Mouse (Mus musculus): Measurements from ENCODE around the gene Ube2j2. TPM values are rescaled to one million over a fixed set of nuclear protein-coding genes. Genes with fewer than 3 reads are reported as not detected.

Gene Ube2j2
- polyA plus RNA-seq, 1 experiment from 2014 or later: 146 TPM

Small RNAs within 50 kb of the gene (microRNA-seq; reads per million reads assigned to microRNA genes)
- not detected for gene Gm22991

Other genes with a start within 250 kb of the Ube2j2 start
- gene Fndc10, start 249.5 kb upstream of the Ube2j2 start, polyA plus RNA-seq (2016; fragmentation: Nextera tagmentation; extraction: Ambion mirVana): 1.5 and 1.8 TPM in 2 replicates
- 158 and 167 TPM in 2 replicates for gene Ssu72, start 239.0 kb upstream of the Ube2j2 start, polyA plus RNA-seq (2016; fragmentation: Nextera tagmentation; extraction: Ambion mirVana)
- gene Tmem240, start 209.0 kb upstream of the Ube2j2 start, polyA plus RNA-seq (2016; fragmentation: Nextera tagmentation; extraction: Ambion mirVana): 0.53 and 0.79 TPM in 2 replicates
- 132 and 137 TPM in 2 replicates for gene Atad3a, start 182.7 kb upstream of the Ube2j2 start, polyA plus RNA-seq (2016; fragmentation: Nextera tagmentation; extraction: Ambion mirVana)
- 8.6 and 9.3 TPM in 2 replicates for gene Vwa1, start 169.1 kb upstream of the Ube2j2 start, polyA plus RNA-seq (2016; fragmentation: Nextera tagmentation; extraction: Ambion mirVana)
- 0.59 and 0.61 TPM in 2 replicates for gene Tmem88b, start 158.0 kb upstream of the Ube2j2 start, polyA plus RNA-seq (2016; fragmentation: Nextera tagmentation; extraction: Ambion mirVana)
- gene Ankrd65, start 153.4 kb upstream of the Ube2j2 start, polyA plus RNA-seq (2016; fragmentation: Nextera tagmentation; extraction: Ambion mirVana): 0.20 TPM in 1 of 2 replicates, not detected in the other
- 254 and 259 TPM in 2 replicates for gene Mrpl20, start 141.0 kb upstream of the Ube2j2 start, polyA plus RNA-seq (2016; fragmentation: Nextera tagmentation; extraction: Ambion mirVana)
- gene Ccnl2, start 131.3 kb upstream of the Ube2j2 start, polyA plus RNA-seq (2016; fragmentation: Nextera tagmentation; extraction: Ambion mirVana): 179 and 187 TPM in 2 replicates
- gene Aurkaip1, start 112.6 kb upstream of the Ube2j2 start, polyA plus RNA-seq (2016; fragmentation: Nextera tagmentation; extraction: Ambion mirVana): 170 and 178 TPM in 2 replicates
- 43.6 and 43.9 TPM in 2 replicates for gene Mxra8, start 104.2 kb upstream of the Ube2j2 start, polyA plus RNA-seq (2016; fragmentation: Nextera tagmentation; extraction: Ambion mirVana)
- 4.3 and 5.0 TPM in 2 replicates for gene Dvl1, start 96.4 kb upstream of the Ube2j2 start, polyA plus RNA-seq (2016; fragmentation: Nextera tagmentation; extraction: Ambion mirVana)
- 0.29 and 0.43 TPM in 2 replicates for gene Tas1r3, start 80.5 kb upstream of the Ube2j2 start, polyA plus RNA-seq (2016; fragmentation: Nextera tagmentation; extraction: Ambion mirVana)
- gene Cptp, start 74.4 kb upstream of the Ube2j2 start, polyA plus RNA-seq (2016; fragmentation: Nextera tagmentation; extraction: Ambion mirVana): 18.6 and 19.4 TPM in 2 replicates
- 97.9 and 109 TPM in 2 replicates for gene Ints11, start 74.3 kb upstream of the Ube2j2 start, polyA plus RNA-seq (2016; fragmentation: Nextera tagmentation; extraction: Ambion mirVana)
- 50.1 and 52.7 TPM in 2 replicates for gene Pusl1, start 52.0 kb upstream of the Ube2j2 start, polyA plus RNA-seq (2016; fragmentation: Nextera tagmentation; extraction: Ambion mirVana)
- 24.1 and 28.0 TPM in 2 replicates for gene Acap3, start 52.0 kb upstream of the Ube2j2 start, polyA plus RNA-seq (2016; fragmentation: Nextera tagmentation; extraction: Ambion mirVana)
- 22.7 and 23.6 TPM in 2 replicates for gene C1qtnf12, start 18.5 kb downstream of the Ube2j2 start, polyA plus RNA-seq (2016; fragmentation: Nextera tagmentation; extraction: Ambion mirVana)
- 12.7 and 15.7 TPM in 2 replicates for gene B3galt6, start 48.8 kb downstream of the Ube2j2 start, polyA plus RNA-seq (2016; fragmentation: Nextera tagmentation; extraction: Ambion mirVana)
- gene Sdf4, start 49.0 kb downstream of the Ube2j2 start, polyA plus RNA-seq (2016; fragmentation: Nextera tagmentation; extraction: Ambion mirVana): 132 and 138 TPM in 2 replicates
- gene Tnfrsf4, start 70.0 kb downstream of the Ube2j2 start, polyA plus RNA-seq (2016; fragmentation: Nextera tagmentation; extraction: Ambion mirVana): 1.1 and 1.4 TPM in 2 replicates
- gene Tnfrsf18, start 82.3 kb downstream of the Ube2j2 start, polyA plus RNA-seq (2016; fragmentation: Nextera tagmentation; extraction: Ambion mirVana): 1.2 and 1.4 TPM in 2 replicates
- gene Ttll10, start 115.6 kb downstream of the Ube2j2 start, polyA plus RNA-seq (2016; fragmentation: Nextera tagmentation; extraction: Ambion mirVana): 0.69 and 0.95 TPM in 2 replicates
- gene 9430015G10Rik, start 166.2 kb downstream of the Ube2j2 start, polyA plus RNA-seq (2016; fragmentation: Nextera tagmentation; extraction: Ambion mirVana): 73.9 and 76.9 TPM in 2 replicates
- gene Rnf223, start 186.7 kb downstream of the Ube2j2 start, polyA plus RNA-seq (2016; fragmentation: Nextera tagmentation; extraction: Ambion mirVana): 0.70 and 0.89 TPM in 2 replicates

Measured in embryonic facial prominence, embryonic 10.5 days (tissue).